Mouse (Mus musculus) common myeloid progenitor, adult 5-6 weeks (primary cell): ENCODE results near the gene Dhtkd1. TPM values are rescaled to one million over a fixed set of nuclear protein-coding genes. Genes with fewer than 3 reads are reported as not detected.

Experiments used
- total RNA-seq: library from RNA; stranded (forward); fragments of 200-1000, 187-1606 nt; gene quantifications from 2 replicates; pipeline ENCODE4 v1.2.3, GENCODE M21; 2017

The Dhtkd1 gene
- total RNA-seq, 1 experiment from 2014 or later, result 1.1 TPM

Other genes with a start within 250 kb of the Dhtkd1 start
- gene Camk1d, start 228.3 kb downstream of the Dhtkd1 start, total RNA-seq, result 6.0 and 9.1 TPM in 2 replicates
- 70.8 and 85.5 TPM in 2 replicates for gene Nudt5, start 97.8 kb downstream of the Dhtkd1 start, total RNA-seq
- 92.7 and 129 TPM in 2 replicates for gene Cdc123, start 97.6 kb downstream of the Dhtkd1 start, total RNA-seq
- gene Gm13199, start 79.9 kb downstream of the Dhtkd1 start, total RNA-seq, result 1.4 and 1.6 TPM in 2 replicates
- gene Sec61a2, start 47.4 kb downstream of the Dhtkd1 start, total RNA-seq, result 16.1 and 24.0 TPM in 2 replicates
- gene Upf2, start 8.7 kb upstream of the Dhtkd1 start, total RNA-seq, result 52.6 and 57.1 TPM in 2 replicates
- 0.64 and 1.0 TPM in 2 replicates for gene Proser2, start 187.4 kb upstream of the Dhtkd1 start, total RNA-seq